Mouse (Mus musculus): ENCODE results near the gene Tmem37.
A peak's percentile ranks its signal among the peaks of the same experiment; 100 is the strongest.

Gene Tmem37

GRCm38 (mm10) chr1:120073519-120074306 lies at the start of gene Tmem37:
Gene Tmem37, minus strand, starts transcription at chr1:120074074.
- peak; percentile 86 for DNase-seq

GRCm38 (mm10) chr1:120122634-120123383 lies 48.9 kb upstream of the Tmem37 start:
- DNase-seq: no peak

GRCm38 (mm10) chr1:120121930-120122530 lies 48.2 kb upstream of the Tmem37 start:
- no peak for DNase-seq

- peak; percentile 99 for DNase-seq
Observed at GRCm38 (mm10) chr1:120120969-120121811, 47.3 kb upstream of the Tmem37 start, which contains the start of the genes Dbi and 3110009E18Rik. Gene Dbi, minus strand, starts transcription at chr1:120121078. Gene 3110009E18Rik, plus strand, starts transcription at chr1:120121187.

GRCm38 (mm10) chr1:120120141-120120968 lies 46.5 kb upstream of the Tmem37 start:
- peak; percentile 66 for DNase-seq

GRCm38 (mm10) chr1:120119389-120119788 lies 45.5 kb upstream of the Tmem37 start:
- DNase-seq: no peak

GRCm38 (mm10) chr1:120118854-120119253 lies 45.0 kb upstream of the Tmem37 start:
- no peak for DNase-seq

GRCm38 (mm10) chr1:120116106-120116505 lies 42.2 kb upstream of the Tmem37 start:
- DNase-seq: no peak

- peak; percentile 81 for DNase-seq
Observed at GRCm38 (mm10) chr1:120115671-120116081, 41.8 kb upstream of the Tmem37 start.

- DNase-seq: no peak
Observed at GRCm38 (mm10) chr1:120112251-120113187, 38.6 kb upstream of the Tmem37 start.

GRCm38 (mm10) chr1:120111766-120112165 lies 37.9 kb upstream of the Tmem37 start:
- DNase-seq: no peak

- DNase-seq: no peak
Observed at GRCm38 (mm10) chr1:120109741-120110432, 36.0 kb upstream of the Tmem37 start.

GRCm38 (mm10) chr1:120105556-120105959 lies 31.7 kb upstream of the Tmem37 start:
- no peak for DNase-seq

GRCm38 (mm10) chr1:120101227-120101609 lies 27.3 kb upstream of the Tmem37 start:
- no peak for DNase-seq

GRCm38 (mm10) chr1:120100456-120101226 lies 26.8 kb upstream of the Tmem37 start:
- DNase-seq: no peak

GRCm38 (mm10) chr1:120099483-120099882 lies 25.6 kb upstream of the Tmem37 start:
- no peak for DNase-seq

- peak; percentile 59 for DNase-seq
Observed at GRCm38 (mm10) chr1:120098327-120098726, 24.5 kb upstream of the Tmem37 start.

- DNase-seq: no peak
Observed at GRCm38 (mm10) chr1:120094920-120095319, 21.0 kb upstream of the Tmem37 start.

All from retina, postnatal 1 day (tissue).